Mouse (Mus musculus) limb, embryonic 14.5 days (tissue): ENCODE results near the gene Zfp831. TPM values are rescaled to one million over a fixed set of nuclear protein-coding genes. Genes with fewer than 3 reads are reported as not detected.

Source experiments
- ATAC-seq: fragments of 200-750 bp; cut with Nextera tagmentation; 2 replicates; pipeline ENCODE4 v1.8.0; 2017; ENCODE audit warnings: low read depth, moderate number of reproducible peaks, moderate TSS enrichment; ENCODE audit not compliant: low FRiP score
- DNase-seq: peaks from one replicate; pipeline ENCODE4 v3.0.0-alpha.2; 2015; ENCODE audit warnings: low spot score
- H3K27ac ChIP-seq: fragments of 300-500 bp; sonication (generic); replicated peaks from 2 replicates; pipeline ENCODE4 v1.5.1; 2014; ENCODE audit warnings: low read depth, mild to moderate bottlenecking, low read length, moderate library complexity, mixed read lengths
- H3K27me3 ChIP-seq: fragments of 300-500 bp; sonication (generic); 2 replicates; pipeline ENCODE4 v1.6.1; 2014; ENCODE audit warnings: low read length, mixed read lengths; ENCODE audit not compliant: control insufficient read depth, insufficient read depth
- H3K36me3 ChIP-seq: fragments of 300-500 bp; sonication (generic); 2 replicates; pipeline ENCODE4 v1.6.1; 2014; ENCODE audit warnings: mild to moderate bottlenecking, low read length, moderate library complexity, mixed read lengths; ENCODE audit not compliant: control insufficient read depth, insufficient read depth
- H3K4me1 ChIP-seq: fragments of 300-500 bp; sonication (generic); 2 replicates; pipeline ENCODE4 v1.6.1; 2014; ENCODE audit warnings: antibody characterized with exemption, low read length, mixed read lengths; ENCODE audit not compliant: control insufficient read depth, insufficient read depth
- H3K4me2 ChIP-seq: fragments of 300-500 bp; sonication (generic); replicated peaks from 2 replicates; pipeline ENCODE4 v1.6.1; 2014; ENCODE audit warnings: low read depth, mild to moderate bottlenecking, low read length, moderate library complexity; ENCODE audit not compliant: severe bottlenecking
- H3K4me3 ChIP-seq: fragments of 300-500 bp; sonication (generic); replicated peaks from 2 replicates; pipeline ENCODE4 v1.5.1; 2014; ENCODE audit warnings: low read length
- H3K9ac ChIP-seq: fragments of 300-500 bp; sonication (generic); 2 replicates; pipeline ENCODE4 v1.6.1; 2014; ENCODE audit warnings: mild to moderate bottlenecking, low read depth, low read length, moderate library complexity; ENCODE audit not compliant: severe bottlenecking
- H3K9me3 ChIP-seq: fragments of 300-500 bp; sonication (generic); 2 replicates; pipeline ENCODE4 v1.6.1; 2016; ENCODE audit warnings: low read length; ENCODE audit not compliant: control insufficient read depth
- POLR2A ChIP-seq: fragments of 200-500 bp; IDR thresholded peaks from 2 replicates; pipeline ENCODE4 v1.8.0; 2012; ENCODE audit warnings: inconsistent platforms, mild to moderate bottlenecking, moderate library complexity, borderline replicate concordance; ENCODE audit not compliant: insufficient read depth, insufficient read length; ENCODE audit errors: extremely low read depth
- WGBS: fragments of 180-500 bp; shearing (Covaris S2); extraction: QIAGEN DNeasy Blood & Tissue Kit; methylation state at CpG from one replicate; pipeline ENCODE4 v1.1.7; 2014; 5-methylcytosine and 5-hydroxymethylcytosine counted together
- polyA plus RNA-seq, 2 experiments: library from polyadenylated mRNA; depleted of rRNA in 1 of 2; stranded (reverse) in 1 of 2; unstranded in 1 of 2; fragments of >200 nt; fragmentation: Nextera tagmentation in 1 of 2; extraction: Ambion mirVana in 1 of 2; gene quantifications; 2 replicates each; pipeline versions ENCODE4 v1.2.1 to v1.2.3; 2012 to 2014

The Zfp831 gene
- polyA plus RNA-seq, 2 experiments, result 0.03 to 0.04 TPM

GRCm38 (mm10) chr2:174636750-174637149, 6.6 kb upstream of the Zfp831 start:
- no peak for DNase-seq
- no peaks in the 10 kb centered on the region for H3K36me3 ChIP-seq
- H3K4me1 ChIP-seq, result no peaks in the 10 kb centered on the region
- H3K27ac ChIP-seq, result no peak overlapping the region
- WGBS, result 44% methylated on average over 1 of the region's 1 CpGs
- H3K27me3 ChIP-seq, result no peaks in the 10 kb centered on the region
- H3K9me3 ChIP-seq, result no peaks in the 10 kb centered on the region
- H3K4me3 ChIP-seq, result no peak overlapping the region
- no peak overlapping the region; the same call in 1 of the 2 replicates for H3K9ac ChIP-seq
- no peak for TF ChIP-seq POLR2A
- ATAC-seq, result no peak
- no peak overlapping the region for H3K4me2 ChIP-seq

- no peaks in the 10 kb centered on the region for H3K4me1 ChIP-seq
- ATAC-seq, result no peak
- no peak for DNase-seq
- TF ChIP-seq POLR2A, result no peak
- no peak overlapping the region for H3K4me3 ChIP-seq
- H3K9ac ChIP-seq, result no peak overlapping the region
- WGBS, result 89% methylated on average over 10 of the region's 10 CpGs
- no peak overlapping the region for H3K4me2 ChIP-seq
- H3K27me3 ChIP-seq, result no peaks in the 10 kb centered on the region
- no peaks in the 10 kb centered on the region for H3K9me3 ChIP-seq
- no peak overlapping the region for H3K27ac ChIP-seq
- no peaks in the 10 kb centered on the region for H3K36me3 ChIP-seq
Measured at GRCm38 (mm10) chr2:174644975-174645374, 1.6 kb downstream of the Zfp831 start.

- Histone ChIP-seq H3K4me2 (no peak overlapping the region), H3K9me3 (no peaks in the 10 kb centered on the region), H3K4me3 (no peak overlapping the region), H3K27me3 (no peaks in the 10 kb centered on the region), H3K9ac (no peak overlapping the region), H3K27ac (no peak overlapping the region), H3K36me3 (no peaks in the 10 kb centered on the region), H3K4me1 (no peaks in the 10 kb centered on the region)
- no peak for TF ChIP-seq POLR2A
- 57% methylated on average over 4 of the region's 4 CpGs for WGBS
- no peak for ATAC-seq
- DNase-seq, result no peak
Measured at GRCm38 (mm10) chr2:174652864-174653263, 9.5 kb downstream of the Zfp831 start.

- H3K4me3 ChIP-seq, result no peak overlapping the region
- DNase-seq (no peak), ATAC-seq (no peak)
- H3K27me3 ChIP-seq, result no peaks in the 10 kb centered on the region
- no peak for TF ChIP-seq POLR2A
- no peak overlapping the region for H3K4me2 ChIP-seq
- no peak overlapping the region for H3K27ac ChIP-seq
- no peaks in the 10 kb centered on the region for H3K9me3 ChIP-seq
- H3K4me1 ChIP-seq, result no peaks in the 10 kb centered on the region
- 82% methylated on average over 5 of the region's 5 CpGs for WGBS
- no peaks in the 10 kb centered on the region for H3K36me3 ChIP-seq
- H3K9ac ChIP-seq, result no peak overlapping the region
Measured at GRCm38 (mm10) chr2:174655341-174655740, 12.0 kb downstream of the Zfp831 start.

- Histone ChIP-seq H3K9me3 (no peaks in the 10 kb centered on the region), H3K27ac (no peak overlapping the region), H3K4me2 (no peak overlapping the region), H3K27me3 (no peaks in the 10 kb centered on the region), H3K4me1 (0 out of 2 replicates have a peak, but pooled peaks cover 4% of the 10 kb centered on the region), H3K36me3 (no peaks in the 10 kb centered on the region), H3K9ac (no peak overlapping the region), H3K4me3 (no peak overlapping the region)
- TF ChIP-seq POLR2A, result no peak
- ATAC-seq, result no peak
- 81% methylated on average over 8 of the region's 8 CpGs for WGBS
- DNase-seq, result no peak
Measured at GRCm38 (mm10) chr2:174658229-174658844, 15.0 kb downstream of the Zfp831 start.

- H3K27me3 ChIP-seq, result no peaks in the 10 kb centered on the region
- H3K4me2 ChIP-seq, result no peak overlapping the region
- H3K9ac ChIP-seq, result no peak overlapping the region
- no peak for TF ChIP-seq POLR2A
- DNase-seq, result no peak
- ATAC-seq, result no peak
- H3K27ac ChIP-seq, result no peak overlapping the region
- no peaks in the 10 kb centered on the region for H3K36me3 ChIP-seq
- H3K4me3 ChIP-seq, result no peak overlapping the region
- H3K4me1 ChIP-seq, result 0 out of 2 replicates have a peak, but pooled peaks cover 4% of the 10 kb centered on the region
- H3K9me3 ChIP-seq, result no peaks in the 10 kb centered on the region
- 76% methylated on average over 4 of the region's 4 CpGs for WGBS
Measured at GRCm38 (mm10) chr2:174659874-174660273, 16.5 kb downstream of the Zfp831 start.
